Mouse (Mus musculus): ENCODE results near the gene Fam102a. TPM values are rescaled to one million over a fixed set of nuclear protein-coding genes. Genes with fewer than 3 reads are reported as not detected.

The Fam102a gene
- polyA plus RNA-seq, 1 experiment from 2014 or later, result 15.5 TPM

GRCm38 (mm10) chr2:32591249-32591648 lies 56.1 kb downstream of the Fam102a start:
- 81% methylated on average over 6 of the region's 6 CpGs for WGBS
- Histone ChIP-seq H3K27me3 (no peaks in the 10 kb centered on the region), H3K4me2 (replicated peaks) (no peak overlapping the region), H3K4me3 (no peak overlapping the region), H3K9ac (no peak overlapping the region), H3K4me1 (peaks cover 13% of the 10 kb centered on the region; the same call in 1 of the 2 replicates), H3K9me3 (replicated peaks) (no peaks in the 10 kb centered on the region), H3K36me3 (peaks cover 9% of the 10 kb centered on the region; the same call in 1 of the 2 replicates), H3K27ac (no peak overlapping the region)
- ATAC-seq (ENCODE audit: low FRiP score), result no peak

- Histone ChIP-seq H3K9ac (no peak overlapping the region), H3K4me2 (replicated peaks) (no peak overlapping the region), H3K36me3 (peaks cover 14% of the 10 kb centered on the region; the same call in 1 of the 2 replicates), H3K9me3 (replicated peaks) (no peaks in the 10 kb centered on the region), H3K27ac (no peak overlapping the region), H3K4me3 (no peak overlapping the region), H3K27me3 (no peaks in the 10 kb centered on the region), H3K4me1 (peaks cover 6% of the 10 kb centered on the region; the same call in 1 of the 2 replicates)
- WGBS, result 80% methylated on average over 13 of the region's 13 CpGs
- no peak for ATAC-seq (ENCODE audit: low FRiP score)
Observed at GRCm38 (mm10) chr2:32596725-32597124, 61.6 kb downstream of the Fam102a start.

GRCm38 (mm10) chr2:32597248-32597647 lies 62.1 kb downstream of the Fam102a start:
- Histone ChIP-seq H3K4me1 (peaks cover 6% of the 10 kb centered on the region; the same call in 1 of the 2 replicates), H3K4me2 (replicated peaks) (no peak overlapping the region), H3K9ac (no peak overlapping the region), H3K27ac (no peak overlapping the region), H3K36me3 (peaks cover 14% of the 10 kb centered on the region; the same call in 1 of the 2 replicates), H3K27me3 (no peaks in the 10 kb centered on the region), H3K4me3 (no peak overlapping the region), H3K9me3 (replicated peaks) (no peaks in the 10 kb centered on the region)
- WGBS, result 90% methylated on average over 5 of the region's 5 CpGs
- ATAC-seq (ENCODE audit: low FRiP score), result no peak

- H3K9ac ChIP-seq, result peak overlapping the region; percentile 18; the same call in 1 of the 2 replicates
Observed at GRCm38 (mm10) chr2:32597699-32598098, 62.6 kb downstream of the Fam102a start.

DNA sequence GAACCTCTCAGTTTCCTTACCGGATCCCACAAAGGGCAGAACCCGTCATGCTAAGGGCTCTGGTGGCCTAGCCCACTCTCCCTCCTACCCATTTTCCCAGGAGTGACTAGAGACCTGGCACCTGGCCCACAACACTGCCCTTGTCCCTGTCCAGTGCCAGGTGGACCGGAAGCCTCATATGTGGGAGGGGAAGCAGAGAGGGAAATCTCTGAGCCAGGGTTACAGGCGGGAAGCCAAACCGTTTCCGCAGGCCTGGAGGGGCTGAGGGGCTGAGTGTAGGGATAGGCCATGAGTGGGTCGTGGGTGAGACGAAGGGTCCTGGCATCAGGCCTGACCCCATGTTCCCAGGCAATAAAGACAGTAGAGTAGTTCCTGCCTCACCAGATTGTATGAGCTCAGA lies 63.4 kb downstream of the Fam102a start:
- no peaks in the 10 kb centered on the region for H3K9me3 ChIP-seq (replicated peaks)
- no peaks in the 10 kb centered on the region for H3K27me3 ChIP-seq
- no peak overlapping the region for H3K4me2 ChIP-seq (replicated peaks)
- H3K4me3 ChIP-seq, result no peak overlapping the region
- H3K9ac ChIP-seq, result no peak overlapping the region
- peaks cover 14% of the 10 kb centered on the region; the same call in 1 of the 2 replicates for H3K36me3 ChIP-seq
- peaks cover 6% of the 10 kb centered on the region; the same call in 1 of the 2 replicates for H3K4me1 ChIP-seq
- no peak overlapping the region for H3K27ac ChIP-seq
- WGBS, result 92% methylated on average over 8 of the region's 8 CpGs
- ATAC-seq (ENCODE audit: low FRiP score), result no peak

More at GRCm38 (mm10) chr2:32597699-32598098, 62.6 kb downstream of the Fam102a start:
- Histone ChIP-seq H3K27ac (no peak overlapping the region), H3K9me3 (replicated peaks) (no peaks in the 10 kb centered on the region), H3K27me3 (no peaks in the 10 kb centered on the region), H3K4me1 (peaks cover 6% of the 10 kb centered on the region; the same call in 1 of the 2 replicates), H3K4me3 (no peak overlapping the region), H3K36me3 (peaks cover 14% of the 10 kb centered on the region; the same call in 1 of the 2 replicates), H3K4me2 (replicated peaks) (no peak overlapping the region)
- no peak for ATAC-seq (ENCODE audit: low FRiP score)
- WGBS, result 86% methylated on average over 5 of the region's 5 CpGs

- no peak within 1 kb of the TSS for H3K27ac ChIP-seq
- H3K9ac ChIP-seq, result no peak within 1 kb of the TSS
- no peaks in the 10 kb centered on the region for H3K9me3 ChIP-seq (replicated peaks)
- H3K4me3 ChIP-seq, result no peak within 1 kb of the TSS
- H3K36me3 ChIP-seq, result peaks cover 12% of the 10 kb centered on the region; the same call in 1 of the 2 replicates
- 95% methylated on average over 3 of the region's 3 CpGs for WGBS
- H3K4me1 ChIP-seq, result peaks cover 6% of the 10 kb centered on the region; the same call in 1 of the 2 replicates
- H3K27me3 ChIP-seq, result no peaks in the 10 kb centered on the region
- H3K4me2 ChIP-seq (replicated peaks), result no peak within 1 kb of the TSS
- ATAC-seq (ENCODE audit: low FRiP score), result no peak
Observed at GRCm38 (mm10) chr2:32599409-32599808, 64.3 kb downstream of the Fam102a start, which contains the start of gene St6galnac6. TSS of gene St6galnac6 (plus strand) at chr2:32599709.

- 0 out of 2 replicates have a peak, but pooled peaks cover 4% of the 10 kb centered on the region for H3K27me3 ChIP-seq
- 0 out of 2 replicates have a peak, but pooled peaks cover 5% of the 10 kb centered on the region for H3K36me3 ChIP-seq
- WGBS, result 44% methylated on average over 8 of the region's 8 CpGs
- no peak overlapping the region for H3K9ac ChIP-seq
- no peak overlapping the region for H3K4me2 ChIP-seq (replicated peaks)
- no peaks in the 10 kb centered on the region for H3K9me3 ChIP-seq (replicated peaks)
- ATAC-seq (ENCODE audit: low FRiP score), result no peak
- no peak overlapping the region for H3K27ac ChIP-seq
- H3K4me1 ChIP-seq, result peaks cover 6% of the 10 kb centered on the region; the same call in 1 of the 2 replicates
- H3K4me3 ChIP-seq, result no peak overlapping the region
Observed at GRCm38 (mm10) chr2:32601417-32602065, 66.4 kb downstream of the Fam102a start.

- WGBS, result under 1% methylated on average over 11 of the region's 11 CpGs
- Histone ChIP-seq H3K9ac (no peak overlapping the region), H3K9me3 (replicated peaks) (no peaks in the 10 kb centered on the region), H3K36me3 (0 out of 2 replicates have a peak, but pooled peaks cover 2% of the 10 kb centered on the region), H3K27me3 (0 out of 2 replicates have a peak, but pooled peaks cover 5% of the 10 kb centered on the region), H3K4me3 (0 out of 2 replicates have a peak overlapping the region, but pooled peaks have one; percentile 8), H3K4me1 (peaks cover 15% of the 10 kb centered on the region; the same call in 1 of the 2 replicates), H3K4me2 (replicated peaks) (peak overlapping the region; percentile 37), H3K27ac (no peak overlapping the region)
- no peak for ATAC-seq (ENCODE audit: low FRiP score)
Observed at GRCm38 (mm10) chr2:32602600-32603054, 67.5 kb downstream of the Fam102a start.

- H3K4me3 ChIP-seq, result no peak overlapping the region
- peaks cover 17% of the 10 kb centered on the region; the same call in 1 of the 2 replicates for H3K27me3 ChIP-seq
- H3K36me3 ChIP-seq, result no peaks in the 10 kb centered on the region
- H3K9me3 ChIP-seq (replicated peaks), result no peaks in the 10 kb centered on the region
- WGBS, result 50% methylated on average over 10 of the region's 10 CpGs
- ATAC-seq (ENCODE audit: low FRiP score), result no peak
- peaks cover 26% of the 10 kb centered on the region for H3K4me1 ChIP-seq
- no peak overlapping the region for H3K27ac ChIP-seq
- H3K9ac ChIP-seq, result no peak overlapping the region
- H3K4me2 ChIP-seq (replicated peaks), result no peak overlapping the region
Observed at GRCm38 (mm10) chr2:32604631-32605030, 69.5 kb downstream of the Fam102a start.

- Histone ChIP-seq H3K36me3 (no peaks in the 10 kb centered on the region), H3K9ac (peak overlapping the region; percentile 80), H3K4me1 (peaks cover 32% of the 10 kb centered on the region), H3K27me3 (peaks cover 17% of the 10 kb centered on the region; the same call in 1 of the 2 replicates), H3K27ac (no peak overlapping the region), H3K4me3 (peak overlapping the region; percentile 59), H3K9me3 (replicated peaks) (no peaks in the 10 kb centered on the region), H3K4me2 (replicated peaks) (peak overlapping the region; percentile 73)
- 11% methylated on average over 53 of the region's 55 CpGs for WGBS
- peak; percentile 67 for ATAC-seq (ENCODE audit: low FRiP score)
Observed at GRCm38 (mm10) chr2:32606161-32607142, 71.3 kb downstream of the Fam102a start.

DNA sequence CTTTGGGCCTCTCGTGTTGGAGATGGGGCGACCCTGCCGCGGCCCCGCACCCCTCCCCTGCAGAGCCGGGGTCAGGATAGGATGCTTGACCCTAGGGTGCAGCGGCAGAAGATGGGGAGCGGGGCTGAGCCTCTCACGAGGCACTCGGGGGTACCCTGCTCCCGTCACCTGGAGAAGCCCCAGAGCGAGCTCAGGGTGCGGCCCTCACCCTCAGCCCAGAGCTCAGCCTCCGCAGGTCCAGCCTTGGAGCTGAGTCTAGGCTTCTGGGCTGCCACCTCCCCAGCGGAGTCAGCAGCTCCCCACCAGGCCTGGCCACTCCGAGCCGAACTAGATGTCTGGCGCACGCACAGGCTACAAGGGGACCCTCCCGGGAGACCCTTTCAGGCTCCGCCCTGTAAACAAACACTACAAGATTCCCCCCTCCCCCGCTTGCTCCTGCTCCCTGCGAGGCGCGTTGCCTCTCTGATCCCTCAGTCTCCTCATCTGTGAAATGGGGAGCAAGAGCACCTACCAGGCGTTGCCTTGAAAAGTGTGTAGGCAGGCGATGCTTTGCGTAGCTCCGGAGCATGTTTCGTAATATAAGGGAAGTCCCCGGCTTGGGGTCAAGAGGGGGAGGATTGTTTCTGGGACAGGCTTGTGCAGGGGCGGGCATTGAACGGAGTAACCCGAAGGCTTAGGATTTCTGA lies 72.3 kb downstream of the Fam102a start:
- Histone ChIP-seq H3K9ac (peak overlapping the region; percentile 80), H3K36me3 (no peaks in the 10 kb centered on the region), H3K4me2 (replicated peaks) (peak overlapping the region; percentile 73), H3K27ac (no peak overlapping the region), H3K9me3 (replicated peaks) (no peaks in the 10 kb centered on the region), H3K4me3 (peak overlapping the region; percentile 59), H3K27me3 (peaks cover 17% of the 10 kb centered on the region; the same call in 1 of the 2 replicates), H3K4me1 (peaks cover 29% of the 10 kb centered on the region)
- WGBS, result 5% methylated on average over 34 of the region's 34 CpGs
- no peak; the same call in 1 of the 2 replicates for ATAC-seq (ENCODE audit: low FRiP score)

Measured in hindbrain, embryonic 12.5 days (tissue).